Mouse (Mus musculus) midbrain, embryonic 15.5 days (tissue): ENCODE data around the gene 4921517D22Rik. TPM values are rescaled to one million over a fixed set of nuclear protein-coding genes. Genes with fewer than 3 reads are reported as not detected.

ENCODE experiments used
- ATAC-seq: fragments of 200-750 bp; cut with Nextera tagmentation; replicated peaks from 2 replicates; pipeline ENCODE4 v1.8.0; 2017; ENCODE audit warnings: moderate TSS enrichment
- H3K27ac ChIP-seq: fragments of 300-500 bp; sonication (generic); 2 replicates; pipeline ENCODE4 v1.5.1; 2015; ENCODE audit warnings: mild to moderate bottlenecking, inconsistent platforms
- H3K27me3 ChIP-seq: fragments of 300-500 bp; sonication (generic); replicated peaks from 2 replicates; pipeline ENCODE4 v1.6.1; 2015; ENCODE audit warnings: inconsistent platforms
- H3K36me3 ChIP-seq: fragments of 300-500 bp; sonication (generic); replicated peaks from 2 replicates; pipeline ENCODE4 v1.6.1; 2015; ENCODE audit warnings: inconsistent platforms
- H3K4me1 ChIP-seq: fragments of 300-500 bp; sonication (generic); 2 replicates; pipeline ENCODE4 v1.6.1; 2015; ENCODE audit warnings: inconsistent platforms
- H3K4me2 ChIP-seq: fragments of 300-500 bp; sonication (generic); 2 replicates; pipeline ENCODE4 v1.6.1; 2015; ENCODE audit warnings: inconsistent platforms, mild to moderate bottlenecking, moderate library complexity
- H3K4me3 ChIP-seq: fragments of 300-500 bp; sonication (generic); 2 replicates; pipeline ENCODE4 v1.5.1; 2015; ENCODE audit warnings: mild to moderate bottlenecking, inconsistent platforms
- H3K9ac ChIP-seq: fragments of 300-500 bp; sonication (generic); 2 replicates; pipeline ENCODE4 v1.6.1; 2015; ENCODE audit warnings: mild to moderate bottlenecking, inconsistent platforms
- H3K9me3 ChIP-seq: fragments of 300-500 bp; sonication (generic); 2 replicates; pipeline ENCODE4 v1.6.1; 2016; ENCODE audit warnings: inconsistent platforms
- WGBS: fragments of 180-500 bp; shearing (Covaris S2); methylation state at CpG from one replicate; pipeline ENCODE4 v1.1.7; 2015; ENCODE audit warnings: mixed read lengths; 5-methylcytosine and 5-hydroxymethylcytosine counted together
- polyA plus RNA-seq: library from polyadenylated mRNA; unstranded; fragments of >200 nt; fragmentation: Nextera tagmentation; extraction: Ambion mirVana; gene quantifications from 2 replicates; pipeline ENCODE4 v1.2.1, GENCODE M21; 2015

The 4921517D22Rik gene
- polyA plus RNA-seq, 1 experiment from 2014 or later, result not detected

DNA sequence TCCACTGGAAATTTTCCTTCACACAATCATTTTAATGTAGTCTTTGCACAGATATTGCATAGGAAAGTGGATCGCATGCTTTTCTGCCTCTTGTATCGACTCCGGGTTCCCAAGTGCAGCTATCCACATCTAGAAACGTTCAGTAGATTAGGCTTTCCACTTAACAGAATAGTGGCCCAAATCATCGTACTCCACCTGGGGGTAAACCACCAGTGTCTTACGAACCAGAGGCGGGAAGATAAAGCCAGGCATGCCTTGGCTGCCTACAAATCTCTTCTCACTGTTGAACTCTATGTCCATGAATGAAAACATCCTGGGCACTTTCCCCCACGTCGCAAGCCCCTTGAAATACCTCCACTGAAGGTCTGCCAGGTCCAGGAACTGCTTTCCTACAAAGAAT, 4.6 kb downstream of the 4921517D22Rik start:
- Histone ChIP-seq H3K36me3 (no peaks in the 10 kb centered on the region), H3K4me3 (no peak overlapping the region), H3K27ac (no peak overlapping the region), H3K9me3 (no peaks in the 10 kb centered on the region), H3K4me2 (no peak overlapping the region), H3K4me1 (no peaks in the 10 kb centered on the region), H3K27me3 (no peaks in the 10 kb centered on the region), H3K9ac (no peak overlapping the region)
- ATAC-seq, result no peak
- 90% methylated on average over 9 of the region's 9 CpGs for WGBS

DNA sequence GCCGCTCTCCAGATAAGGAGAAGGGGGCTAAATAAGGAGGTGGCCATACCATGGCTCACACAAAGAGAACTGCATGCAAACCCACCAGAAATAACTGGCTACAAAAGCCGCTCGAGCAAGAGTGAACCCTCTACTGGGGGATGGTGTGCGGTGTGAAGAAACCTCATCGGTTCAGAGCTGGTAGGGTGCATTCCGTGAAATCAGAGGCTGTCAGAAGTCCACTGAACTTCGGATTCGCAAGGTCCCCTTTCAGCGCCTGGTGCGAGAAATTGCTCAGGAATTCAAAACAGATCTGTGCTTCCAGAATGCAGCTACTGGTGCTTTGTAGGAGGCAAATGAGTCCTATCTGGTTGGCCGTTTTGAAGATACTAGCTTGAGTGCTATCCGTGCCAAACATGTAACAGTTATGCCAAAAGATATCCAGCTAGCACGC, 5.6 kb downstream of the 4921517D22Rik start:
- 68% methylated on average over 13 of the region's 13 CpGs for WGBS

DNA sequence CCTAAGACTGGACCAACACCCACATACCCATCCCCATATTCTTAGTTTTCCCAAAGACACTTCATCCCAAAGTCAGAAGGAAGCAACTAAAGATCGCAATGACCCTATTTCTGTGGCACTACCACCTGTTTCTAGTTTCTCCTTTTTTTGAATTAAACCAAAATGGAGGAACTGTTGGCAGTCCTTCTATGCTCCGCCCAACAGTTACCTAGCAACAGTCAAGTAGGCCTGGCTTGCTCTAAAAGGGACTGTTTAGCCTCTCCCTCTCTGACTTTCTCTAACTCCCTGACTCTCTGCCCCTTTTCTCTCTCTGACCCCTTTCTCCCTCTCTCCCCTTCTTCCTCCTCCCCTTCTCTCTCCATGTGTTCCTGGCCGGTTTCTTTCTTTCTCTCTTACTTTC, 8.7 kb downstream of the 4921517D22Rik start:
- H3K9me3 ChIP-seq, result no peaks in the 10 kb centered on the region
- H3K27ac ChIP-seq, result no peak overlapping the region
- H3K4me3 ChIP-seq, result no peak overlapping the region
- WGBS, result 89% methylated on average over 3 of the region's 3 CpGs
- H3K27me3 ChIP-seq, result no peaks in the 10 kb centered on the region
- H3K4me1 ChIP-seq, result no peaks in the 10 kb centered on the region
- ATAC-seq, result no peak
- H3K4me2 ChIP-seq, result no peak overlapping the region
- no peaks in the 10 kb centered on the region for H3K36me3 ChIP-seq
- no peak overlapping the region for H3K9ac ChIP-seq

More for the DNA sequence above, 5.6 kb downstream of the 4921517D22Rik start:
- Histone ChIP-seq H3K27ac (no peak overlapping the region), H3K9me3 (no peaks in the 10 kb centered on the region), H3K4me3 (no peak overlapping the region), H3K9ac (no peak overlapping the region), H3K4me2 (no peak overlapping the region), H3K36me3 (no peaks in the 10 kb centered on the region), H3K4me1 (no peaks in the 10 kb centered on the region), H3K27me3 (no peaks in the 10 kb centered on the region)
- no peak for ATAC-seq

DNA sequence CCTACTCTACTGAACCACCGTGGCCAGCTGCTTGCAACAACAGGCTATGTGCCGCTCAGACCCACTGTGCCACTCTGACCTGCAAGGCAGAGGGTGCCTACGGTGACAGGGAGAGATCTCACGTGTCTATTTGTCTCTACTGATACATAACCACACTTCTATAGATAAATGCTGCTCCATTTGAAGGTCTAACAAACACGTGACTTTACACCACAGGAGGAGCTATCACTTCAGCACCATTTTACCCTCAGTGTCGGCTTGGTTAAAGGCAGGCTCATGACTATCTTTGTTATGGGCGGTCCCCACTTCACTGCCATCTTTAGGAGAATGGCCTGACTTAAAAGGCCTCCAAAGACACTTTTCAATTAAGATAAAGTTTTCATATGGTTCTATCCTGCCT, 11.3 kb downstream of the 4921517D22Rik start:
- Histone ChIP-seq H3K4me1 (no peaks in the 10 kb centered on the region), H3K27me3 (no peaks in the 10 kb centered on the region), H3K27ac (no peak overlapping the region), H3K36me3 (no peaks in the 10 kb centered on the region), H3K4me3 (no peak overlapping the region), H3K4me2 (no peak overlapping the region), H3K9ac (no peak overlapping the region), H3K9me3 (no peaks in the 10 kb centered on the region)
- 41% methylated on average over 7 of the region's 7 CpGs for WGBS
- ATAC-seq, result no peak

DNA sequence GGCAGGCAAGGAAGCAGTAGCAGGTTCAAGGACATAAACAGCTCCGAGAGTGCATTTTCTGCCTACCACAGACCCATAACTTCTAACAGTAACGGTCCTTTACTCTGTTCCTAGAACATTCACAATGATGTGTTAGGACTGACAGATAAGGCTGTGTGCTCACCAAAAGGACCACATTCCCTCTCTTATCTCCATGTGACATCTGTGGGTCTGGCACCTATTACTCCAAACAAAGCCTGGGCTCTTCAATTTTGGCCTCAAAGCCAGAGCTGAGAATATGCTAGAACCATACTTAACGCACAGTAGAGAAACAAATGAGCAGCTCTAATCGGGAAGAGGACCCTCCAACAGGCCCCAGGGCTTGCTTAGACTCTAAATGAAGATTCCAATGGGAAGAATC, 14.0 kb downstream of the 4921517D22Rik start:
- no peak overlapping the region for H3K27ac ChIP-seq
- no peaks in the 10 kb centered on the region for H3K9me3 ChIP-seq
- H3K4me1 ChIP-seq, result peaks cover under 1% of the 10 kb centered on the region; the same call in 1 of the 2 replicates
- ATAC-seq, result no peak
- no peak overlapping the region for H3K4me3 ChIP-seq
- H3K9ac ChIP-seq, result no peak overlapping the region
- no peaks in the 10 kb centered on the region for H3K27me3 ChIP-seq
- no peaks in the 10 kb centered on the region for H3K36me3 ChIP-seq
- no peak overlapping the region for H3K4me2 ChIP-seq
- WGBS, result 82% methylated on average over 4 of the region's 4 CpGs

DNA sequence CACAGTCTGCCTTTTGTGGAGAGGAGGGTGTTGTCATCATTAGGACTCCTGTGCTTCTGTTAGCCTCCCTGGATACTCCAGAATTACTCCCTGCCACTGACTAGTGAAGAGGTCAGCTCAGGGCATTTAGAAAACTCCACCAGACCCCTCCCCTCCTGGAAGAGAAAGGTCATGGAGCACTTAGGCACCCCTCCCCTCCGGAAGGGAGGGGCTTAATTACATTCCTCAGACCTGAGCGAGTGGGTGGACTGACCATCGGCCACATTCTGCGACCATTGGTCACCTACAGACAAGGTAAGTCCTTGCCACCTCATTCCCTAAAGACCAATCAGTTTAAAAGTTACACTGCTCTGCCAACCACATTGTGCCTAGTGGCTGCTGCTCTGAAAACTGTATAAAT, 14.6 kb downstream of the 4921517D22Rik start:
- H3K27ac ChIP-seq, result no peak overlapping the region
- peaks cover 7% of the 10 kb centered on the region for H3K4me1 ChIP-seq
- H3K36me3 ChIP-seq, result no peaks in the 10 kb centered on the region
- H3K9ac ChIP-seq, result no peak overlapping the region
- no peaks in the 10 kb centered on the region for H3K27me3 ChIP-seq
- 61% methylated on average over 4 of the region's 4 CpGs for WGBS
- no peak overlapping the region for H3K4me3 ChIP-seq
- no peak for ATAC-seq
- no peaks in the 10 kb centered on the region for H3K9me3 ChIP-seq
- H3K4me2 ChIP-seq, result no peak overlapping the region

DNA sequence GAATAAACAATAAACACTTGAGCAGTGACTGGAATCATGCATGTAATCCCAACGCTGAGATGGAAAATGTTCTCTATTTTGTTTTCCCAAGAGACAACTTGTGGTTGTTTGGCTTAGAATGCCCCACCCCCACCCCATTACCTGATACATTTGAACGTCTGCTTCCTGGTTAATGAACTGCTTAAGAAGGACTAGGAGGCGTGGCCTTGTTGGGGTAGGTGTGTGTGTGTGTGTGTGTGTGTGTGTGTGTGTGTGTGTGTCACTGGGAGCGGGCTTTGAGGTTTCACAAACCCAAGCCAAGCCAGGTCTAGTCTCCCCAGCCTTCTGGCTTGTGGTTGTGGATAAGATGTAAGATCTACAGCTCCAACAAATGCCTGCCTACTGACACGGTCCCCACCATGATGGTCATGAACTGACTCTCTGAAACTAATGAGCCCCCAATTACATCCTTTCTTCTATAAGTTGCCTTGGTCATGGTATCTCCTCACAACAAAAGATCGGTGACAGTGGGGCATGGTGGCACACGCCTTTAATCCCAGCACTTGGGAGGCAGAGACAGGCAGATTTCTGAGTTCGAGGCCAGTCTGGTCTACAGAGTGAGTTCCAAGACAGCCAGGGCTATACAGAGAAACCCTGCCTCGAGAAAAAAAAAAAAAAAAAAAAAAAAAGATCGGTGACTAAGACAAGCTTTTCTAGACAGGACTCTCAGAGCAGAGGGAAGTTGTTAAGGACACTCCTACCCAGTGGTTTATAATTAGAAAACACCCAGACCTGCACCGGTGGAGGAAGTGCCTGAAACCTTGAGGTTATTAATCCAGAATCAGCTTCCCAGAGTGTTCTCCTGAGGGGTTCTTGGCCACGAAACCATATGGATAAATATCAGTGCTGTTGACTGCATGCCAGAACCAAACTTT, 17.3 kb downstream of the 4921517D22Rik start:
- no peak overlapping the region for H3K4me2 ChIP-seq
- H3K9me3 ChIP-seq, result no peaks in the 10 kb centered on the region
- no peak overlapping the region for H3K27ac ChIP-seq
- H3K4me1 ChIP-seq, result peaks cover 24% of the 10 kb centered on the region
- H3K36me3 ChIP-seq, result no peaks in the 10 kb centered on the region
- H3K4me3 ChIP-seq, result no peak overlapping the region
- H3K27me3 ChIP-seq, result no peaks in the 10 kb centered on the region
- WGBS, result 83% methylated on average over 12 of the region's 12 CpGs
- ATAC-seq, result 0 out of 2 replicates have a peak, but pooled peaks have one; percentile 15
- no peak overlapping the region for H3K9ac ChIP-seq

DNA sequence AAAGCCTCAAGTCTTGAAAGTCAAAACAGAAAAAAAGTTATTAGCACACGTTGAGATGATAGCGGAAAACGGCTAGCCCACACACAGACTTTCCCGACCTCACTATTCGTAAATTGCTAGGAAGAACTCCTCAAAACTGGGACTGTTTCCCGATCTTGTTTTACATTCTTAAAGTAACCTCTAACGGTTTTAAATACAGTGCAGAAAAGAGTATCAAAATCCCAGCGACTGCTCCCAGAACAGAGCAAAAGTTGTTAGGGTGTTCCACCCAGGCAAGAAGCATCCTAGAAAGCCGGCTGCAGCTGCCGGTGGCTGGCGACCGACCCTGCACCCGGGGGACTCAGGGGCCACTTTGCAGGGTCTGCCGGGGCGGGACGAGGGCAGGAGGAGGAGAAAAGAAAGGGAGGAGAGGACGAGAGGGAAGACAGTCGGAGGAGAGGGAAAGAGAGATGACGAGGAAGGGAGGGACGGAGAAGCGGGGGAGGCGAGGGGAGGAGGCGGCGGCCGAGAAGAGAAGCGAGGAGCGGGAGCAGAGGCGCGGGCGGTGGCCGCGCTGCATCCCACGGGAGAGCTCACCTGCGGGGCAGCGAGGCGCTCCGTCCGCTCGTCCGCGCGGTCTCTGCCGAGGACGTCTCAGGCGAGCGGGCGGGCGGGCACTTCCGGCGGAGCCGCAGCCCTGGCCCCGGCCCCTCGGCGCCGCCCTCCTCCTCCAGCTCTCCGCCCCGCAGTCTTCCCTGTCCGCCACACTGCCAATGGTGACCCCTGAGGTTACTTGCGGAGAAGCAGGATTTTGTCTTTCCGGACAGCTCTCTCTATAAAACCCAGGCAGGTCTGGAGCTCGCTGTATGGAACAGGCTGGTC, 18.5 kb downstream of the 4921517D22Rik start, which contains the start of gene Golm1:
Golm1 (minus strand) TSS at position 661 of the 861 bp plus-strand sequence.
- under 1% methylated on average over 54 of the region's 61 CpGs for WGBS
- Histone ChIP-seq H3K27me3 (no peaks in the 10 kb centered on the region), H3K4me3 (peak within 1 kb of the TSS; percentile 76), H3K9me3 (no peaks in the 10 kb centered on the region), H3K4me2 (peak within 1 kb of the TSS; percentile 61), H3K27ac (peak within 1 kb of the TSS; percentile 77), H3K4me1 (peaks cover 26% of the 10 kb centered on the region), H3K9ac (peak within 1 kb of the TSS; percentile 66), H3K36me3 (no peaks in the 10 kb centered on the region)
- peak; percentile 80 for ATAC-seq

DNA sequence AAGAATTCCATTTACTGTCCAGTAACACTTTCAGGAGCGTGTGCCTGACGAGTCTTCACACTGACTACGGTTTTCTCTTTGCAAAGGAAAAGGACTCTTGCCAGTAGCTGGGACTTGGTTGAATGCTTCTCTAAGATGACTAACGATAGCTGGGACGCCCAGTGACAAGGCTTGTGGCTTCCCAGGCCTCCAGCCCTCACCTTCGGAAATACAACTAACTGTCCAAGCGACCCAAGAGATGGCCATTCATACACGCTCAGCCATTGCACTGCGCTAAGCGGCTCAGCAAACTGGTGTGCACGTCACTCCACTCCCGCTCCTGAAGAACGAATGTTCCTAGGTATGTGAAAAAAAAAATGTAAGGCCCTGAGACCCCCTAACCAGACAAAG, 19.2 kb downstream of the 4921517D22Rik start:
- 1% methylated on average over 13 of the region's 13 CpGs for WGBS
- no peaks in the 10 kb centered on the region for H3K9me3 ChIP-seq
- peak; percentile 29; the same call in 1 of the 2 replicates for ATAC-seq

DNA sequence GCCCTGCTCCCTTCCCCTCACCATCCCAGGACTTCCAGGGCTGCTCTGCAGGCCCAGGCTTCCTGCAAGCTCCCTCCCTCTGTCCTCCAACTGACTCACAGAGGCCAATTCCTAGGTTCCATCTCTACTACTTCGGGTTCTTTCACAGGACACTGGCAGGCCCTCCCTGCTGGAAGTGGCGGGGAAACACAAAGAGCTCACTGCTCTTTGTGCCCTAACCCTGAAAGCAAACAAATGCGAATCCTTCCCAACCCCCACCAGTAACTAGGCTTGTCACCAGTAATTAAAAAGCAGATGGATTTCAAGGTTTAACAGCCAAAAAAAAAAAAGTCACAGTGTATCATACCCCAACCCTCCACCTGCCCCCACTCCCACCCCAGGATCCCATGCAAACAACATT, 19.7 kb downstream of the 4921517D22Rik start:
- peak overlapping the region; percentile 63; the same call in 1 of the 2 replicates for H3K27ac ChIP-seq
- H3K36me3 ChIP-seq, result no peaks in the 10 kb centered on the region
- H3K9ac ChIP-seq, result 0 out of 2 replicates have a peak overlapping the region, but pooled peaks have one; percentile 23
- no peaks in the 10 kb centered on the region for H3K9me3 ChIP-seq
- no peak for ATAC-seq
- peaks cover 26% of the 10 kb centered on the region for H3K4me1 ChIP-seq
- WGBS, result 10% methylated on average over 3 of the region's 3 CpGs
- H3K4me3 ChIP-seq, result peak overlapping the region; percentile 76
- H3K4me2 ChIP-seq, result peak overlapping the region; percentile 61
- H3K27me3 ChIP-seq, result no peaks in the 10 kb centered on the region

More for the DNA sequence above, 19.2 kb downstream of the 4921517D22Rik start:
- H3K27ac ChIP-seq, result peak overlapping the region; percentile 77
- no peaks in the 10 kb centered on the region for H3K27me3 ChIP-seq
- no peaks in the 10 kb centered on the region for H3K36me3 ChIP-seq
- H3K4me3 ChIP-seq, result peak overlapping the region; percentile 76
- peak overlapping the region; percentile 61 for H3K4me2 ChIP-seq
- peaks cover 26% of the 10 kb centered on the region for H3K4me1 ChIP-seq
- H3K9ac ChIP-seq, result peak overlapping the region; percentile 66

DNA sequence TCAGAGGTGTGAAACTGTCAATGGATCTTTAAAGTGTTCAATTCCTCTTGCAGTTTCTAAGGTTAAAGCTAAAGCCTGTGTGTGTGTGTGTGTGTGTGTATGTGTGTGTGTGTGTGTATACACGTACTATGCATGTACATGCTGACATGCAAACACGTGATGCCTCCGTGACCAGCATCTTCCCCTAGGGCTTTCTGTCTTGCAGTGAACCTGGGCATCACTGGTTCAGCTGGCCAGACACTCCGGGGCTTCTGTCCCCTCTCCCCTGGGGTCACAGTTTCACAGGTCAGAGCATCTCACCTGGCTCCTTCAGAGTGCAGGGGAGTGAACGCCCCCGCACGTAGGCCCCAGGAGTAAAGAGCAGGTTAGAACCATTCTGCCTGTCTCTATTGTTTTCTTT, 20.3 kb downstream of the 4921517D22Rik start:
- WGBS, result 13% methylated on average over 7 of the region's 7 CpGs
- peak overlapping the region; percentile 65 for H3K27ac ChIP-seq
- H3K4me3 ChIP-seq, result peak overlapping the region; percentile 76; the same call in 1 of the 2 replicates

DNA sequence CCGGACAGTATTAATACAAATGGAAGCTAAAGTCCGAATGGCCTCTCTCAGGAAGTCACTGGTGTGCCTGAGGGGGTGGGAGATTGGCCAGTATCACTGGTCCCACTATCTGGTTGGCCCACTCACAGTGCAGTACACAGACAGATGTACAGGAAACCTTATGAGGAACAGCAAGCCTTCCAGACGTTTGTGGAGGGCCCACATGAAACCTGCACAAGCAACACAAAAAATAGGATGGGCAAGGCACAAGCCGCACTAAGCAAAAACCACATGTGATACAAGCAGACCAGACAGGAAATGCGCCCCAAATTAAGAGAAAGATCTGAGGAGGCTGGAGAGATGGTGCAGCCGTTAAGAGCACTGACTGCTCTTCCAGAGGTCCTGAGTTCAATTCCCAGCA, 21.7 kb downstream of the 4921517D22Rik start:
- no peak for ATAC-seq
- Histone ChIP-seq H3K9ac (no peak overlapping the region), H3K9me3 (no peaks in the 10 kb centered on the region), H3K27ac (no peak overlapping the region), H3K4me3 (no peak overlapping the region), H3K4me1 (peaks cover 26% of the 10 kb centered on the region), H3K36me3 (no peaks in the 10 kb centered on the region), H3K27me3 (no peaks in the 10 kb centered on the region), H3K4me2 (no peak overlapping the region)
- 63% methylated on average over 6 of the region's 6 CpGs for WGBS

More for the DNA sequence above, 20.3 kb downstream of the 4921517D22Rik start:
- Histone ChIP-seq H3K9ac (no peak overlapping the region), H3K4me2 (peak overlapping the region; percentile 61), H3K9me3 (no peaks in the 10 kb centered on the region), H3K27me3 (no peaks in the 10 kb centered on the region), H3K36me3 (no peaks in the 10 kb centered on the region), H3K4me1 (peaks cover 26% of the 10 kb centered on the region)
- no peak for ATAC-seq
